Mouse (Mus musculus) stomach, postnatal 0 days (tissue): ENCODE results near the gene Gm4969. TPM values are rescaled to one million over a fixed set of nuclear protein-coding genes. Genes with fewer than 3 reads are reported as not detected.
A peak's percentile ranks its signal among the peaks of the same experiment; 100 is the strongest.

Experiments used
- ATAC-seq: fragments of 200-750 bp; cut with Nextera tagmentation; 2 replicates; pipeline ENCODE4 v1.8.0; 2017; ENCODE audit not compliant: low FRiP score, low TSS enrichment
- DNase-seq: peaks from one replicate; pipeline ENCODE4 v3.0.0-alpha.2; 2016; ENCODE audit warnings: low spot score
- H3K27ac ChIP-seq: fragments of 300-500 bp; sonication (generic); replicated peaks from 2 replicates; pipeline ENCODE4 v1.5.1; 2014; ENCODE audit warnings: mild to moderate bottlenecking, control low read depth
- H3K27me3 ChIP-seq: fragments of 300-500 bp; sonication (generic); 2 replicates; pipeline ENCODE4 v1.6.1; 2014; ENCODE audit warnings: low read length; ENCODE audit not compliant: control insufficient read depth, insufficient read depth
- H3K36me3 ChIP-seq: fragments of 300-500 bp; sonication (generic); 2 replicates; pipeline ENCODE4 v1.6.1; 2014; ENCODE audit warnings: low read length, mixed read lengths; ENCODE audit not compliant: control insufficient read depth, insufficient read depth
- H3K4me1 ChIP-seq: fragments of 300-500 bp; sonication (generic); replicated peaks from 2 replicates; pipeline ENCODE4 v1.6.1; 2014; ENCODE audit warnings: antibody characterized with exemption; ENCODE audit not compliant: control insufficient read depth, insufficient read depth
- H3K4me2 ChIP-seq: fragments of 300-500 bp; sonication (generic); replicated peaks from 2 replicates; pipeline ENCODE4 v1.6.1; 2014; ENCODE audit warnings: low read depth, mild to moderate bottlenecking, control low read depth, moderate library complexity
- H3K4me3 ChIP-seq: fragments of 300-500 bp; sonication (generic); 2 replicates; pipeline ENCODE4 v1.5.1; 2014; ENCODE audit warnings: low read depth, low read length, control low read depth
- H3K9ac ChIP-seq: fragments of 300-500 bp; sonication (generic); 2 replicates; pipeline ENCODE4 v1.6.1; 2014; ENCODE audit warnings: mild to moderate bottlenecking, low read length, control low read depth, mixed read lengths
- H3K9me3 ChIP-seq: fragments of 300-500 bp; sonication (generic); 2 replicates; pipeline ENCODE4 v1.6.1; 2016; ENCODE audit warnings: low read length; ENCODE audit not compliant: control insufficient read depth
- CTCF ChIP-seq: IDR thresholded peaks from 2 replicates; pipeline ENCODE4 v1.5.1; 2016; ENCODE audit warnings: antibody characterized with exemption, low read depth, mild to moderate bottlenecking, moderate library complexity
- EP300 ChIP-seq: optimal IDR thresholded peaks from 2 replicates; pipeline ENCODE3; 2016; ENCODE audit warnings: antibody characterized with exemption
- WGBS: fragments of 180-500 bp; shearing (Covaris S2); extraction: QIAGEN DNeasy Blood & Tissue Kit; methylation state at CpG from one replicate; pipeline ENCODE4 v1.1.7; 2014; 5-methylcytosine and 5-hydroxymethylcytosine counted together
- polyA plus RNA-seq: library from polyadenylated mRNA; unstranded; fragments of >200 nt; fragmentation: Nextera tagmentation; extraction: Ambion mirVana; gene quantifications from 2 replicates; pipeline ENCODE4 v1.2.1, GENCODE M21; 2015

The Gm4969 gene
- polyA plus RNA-seq, 1 experiment from 2014 or later, result 0.72 TPM

DNA sequence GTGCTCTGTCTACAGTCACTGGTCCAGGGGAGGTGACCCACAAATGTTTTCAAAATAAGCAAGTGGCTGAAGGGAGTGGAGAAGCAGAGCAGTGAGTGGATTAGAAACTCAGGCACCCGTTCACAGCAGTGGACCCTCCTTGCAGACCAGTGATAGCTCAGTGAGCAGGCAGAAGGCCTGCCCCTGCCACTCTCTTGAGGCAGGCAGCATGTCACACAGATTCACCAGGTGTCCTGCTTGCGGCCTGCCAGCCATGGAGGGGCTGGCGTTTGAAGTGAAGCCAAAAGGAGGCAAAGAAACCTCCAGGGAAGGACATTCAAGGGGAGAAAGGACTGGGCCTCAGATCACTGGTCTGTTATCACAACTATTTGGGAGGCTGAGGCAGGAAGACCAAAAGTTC is 39.4 kb downstream of the Gm4969 start:
- ATAC-seq, result no peak
- no peak for DNase-seq
- Histone ChIP-seq H3K9me3 (no peaks in the 10 kb centered on the region), H3K27ac (no peak overlapping the region), H3K4me3 (no peak overlapping the region), H3K9ac (no peak overlapping the region), H3K27me3 (no peaks in the 10 kb centered on the region), H3K4me1 (peaks cover 8% of the 10 kb centered on the region), H3K36me3 (peaks cover 20% of the 10 kb centered on the region), H3K4me2 (no peak overlapping the region)
- WGBS, result 83% methylated on average over 3 of the region's 3 CpGs
- TF ChIP-seq CTCF, result no peak
- no peak for TF ChIP-seq EP300

DNA sequence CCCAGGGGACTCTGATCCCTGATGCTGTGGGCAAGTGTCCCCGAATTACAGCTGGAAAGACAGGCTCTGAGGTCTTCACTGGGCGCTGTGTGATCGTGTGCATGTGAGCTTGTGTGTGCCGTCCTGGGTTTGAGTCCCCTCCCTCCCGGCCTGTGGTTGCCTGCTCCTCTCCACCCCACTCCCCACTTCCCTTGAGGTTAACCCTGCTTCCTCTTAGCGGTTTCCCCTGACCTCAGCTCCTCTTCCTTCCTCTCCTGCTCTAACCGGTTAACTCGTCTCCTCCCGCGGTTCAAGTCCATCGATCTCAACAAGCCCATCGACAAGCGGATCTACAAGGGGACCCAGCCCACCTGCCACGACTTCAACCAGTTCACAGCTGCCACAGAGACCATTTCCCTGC is 40.4 kb downstream of the Gm4969 start:
- no peak overlapping the region for H3K9ac ChIP-seq
- 65% methylated on average over 14 of the region's 14 CpGs for WGBS

DNA sequence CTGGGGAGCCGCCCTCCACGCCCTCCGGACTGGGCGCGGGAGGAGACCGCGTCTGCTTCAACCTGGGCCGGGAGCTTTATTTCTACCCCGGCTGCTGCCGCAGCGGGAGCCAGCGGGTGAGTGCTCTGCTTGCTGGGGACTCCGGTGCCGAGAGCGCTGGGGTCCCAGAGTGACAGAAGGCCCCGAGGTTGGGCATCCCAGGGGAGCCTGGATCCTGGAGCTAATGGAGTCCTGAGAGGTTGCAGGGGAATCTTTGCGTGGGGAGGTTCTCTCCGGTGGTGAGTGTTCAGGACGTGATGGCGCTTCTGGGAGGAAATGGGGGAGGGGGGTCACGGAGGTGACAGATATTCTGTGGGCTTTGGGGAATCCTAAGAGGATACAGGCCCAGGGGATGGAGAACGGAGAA is 41.6 kb downstream of the Gm4969 start:
- peak overlapping the region; percentile 87 for H3K27ac ChIP-seq
- no peaks in the 10 kb centered on the region; the same call in 1 of the 2 replicates for H3K4me1 ChIP-seq
- TF ChIP-seq EP300 (no peak), CTCF (no peak)
- under 1% methylated on average over 18 of the region's 22 CpGs for WGBS
- H3K4me2 ChIP-seq, result peak overlapping the region; percentile 78
- no peaks in the 10 kb centered on the region for H3K27me3 ChIP-seq
- ATAC-seq (peak; percentile 10; the same call in 1 of the 2 replicates), DNase-seq (peak; percentile 41)
- H3K9ac ChIP-seq, result peak overlapping the region; percentile 93
- H3K36me3 ChIP-seq, result peaks cover 16% of the 10 kb centered on the region
- H3K9me3 ChIP-seq, result no peaks in the 10 kb centered on the region
- H3K4me3 ChIP-seq, result peak overlapping the region; percentile 67

More for the DNA sequence above, 40.4 kb downstream of the Gm4969 start:
- Histone ChIP-seq H3K27me3 (no peaks in the 10 kb centered on the region), H3K4me1 (no peaks in the 10 kb centered on the region; the same call in none of the 2 replicates), H3K4me3 (no peak overlapping the region), H3K9me3 (no peaks in the 10 kb centered on the region), H3K4me2 (no peak overlapping the region), H3K27ac (no peak overlapping the region), H3K36me3 (peaks cover 20% of the 10 kb centered on the region)
- DNase-seq (no peak), ATAC-seq (no peak)
- TF ChIP-seq EP300 (no peak), CTCF (no peak)

DNA sequence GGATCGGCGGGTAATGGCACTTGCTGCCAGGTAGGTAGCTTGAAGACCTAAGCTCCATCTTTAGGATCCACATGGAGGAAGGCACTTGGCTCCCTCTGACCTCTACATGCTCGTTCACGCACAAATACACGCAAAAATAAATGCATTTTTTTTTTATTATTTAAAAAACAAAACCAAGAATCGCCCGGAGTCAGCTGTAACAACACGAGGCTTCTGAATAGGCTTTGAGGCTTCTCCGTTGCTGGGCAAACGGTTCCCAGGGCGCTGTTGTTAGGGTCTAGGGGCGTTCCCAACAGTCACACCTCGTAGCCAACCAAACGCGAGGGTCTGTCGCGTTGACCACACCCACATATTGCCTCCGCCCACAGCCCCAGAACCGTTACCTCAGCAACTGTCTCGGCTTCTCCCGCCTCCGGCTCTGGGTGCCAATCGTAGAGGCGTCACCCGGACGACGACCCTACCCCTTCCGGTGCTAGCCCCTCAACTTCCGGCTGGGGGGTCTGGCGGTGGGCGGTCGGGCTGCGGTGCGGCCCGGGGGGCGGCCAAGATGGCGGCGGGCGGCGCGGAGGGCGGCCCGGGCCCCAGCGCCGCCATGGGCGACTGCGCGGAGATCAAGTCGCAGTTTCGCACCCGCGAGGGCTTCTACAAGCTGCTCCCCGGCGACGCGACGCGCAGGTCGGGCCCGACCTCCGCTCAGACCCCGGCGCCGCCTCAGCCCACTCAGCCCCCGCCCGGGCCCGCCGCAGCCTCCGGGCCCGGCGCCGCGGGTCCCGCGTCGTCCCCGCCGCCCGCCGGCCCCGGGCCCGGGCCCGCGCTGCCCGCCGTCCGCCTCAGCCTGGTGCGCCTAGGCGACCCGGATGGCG is 42.2 kb downstream of the Gm4969 start, which contains the start of gene Dmwd:
Dmwd (plus strand) TSS at position 505 of the 863 bp plus-strand sequence.
- peak within 1 kb of the TSS; percentile 87 for H3K27ac ChIP-seq
- H3K36me3 ChIP-seq, result peaks cover 9% of the 10 kb centered on the region
- peak within 1 kb of the TSS; percentile 78 for H3K4me2 ChIP-seq
- WGBS, result 1% methylated on average over 57 of the region's 91 CpGs
- H3K4me1 ChIP-seq, result no peaks in the 10 kb centered on the region; the same call in 1 of the 2 replicates
- TF ChIP-seq CTCF (no peak), EP300 (no peak)
- no peaks in the 10 kb centered on the region for H3K27me3 ChIP-seq
- peak; percentile 96 for ATAC-seq
- H3K9ac ChIP-seq, result peak within 1 kb of the TSS; percentile 93
- no peaks in the 10 kb centered on the region for H3K9me3 ChIP-seq
- DNase-seq, result peak; percentile 90
- peak within 1 kb of the TSS; percentile 67 for H3K4me3 ChIP-seq

DNA sequence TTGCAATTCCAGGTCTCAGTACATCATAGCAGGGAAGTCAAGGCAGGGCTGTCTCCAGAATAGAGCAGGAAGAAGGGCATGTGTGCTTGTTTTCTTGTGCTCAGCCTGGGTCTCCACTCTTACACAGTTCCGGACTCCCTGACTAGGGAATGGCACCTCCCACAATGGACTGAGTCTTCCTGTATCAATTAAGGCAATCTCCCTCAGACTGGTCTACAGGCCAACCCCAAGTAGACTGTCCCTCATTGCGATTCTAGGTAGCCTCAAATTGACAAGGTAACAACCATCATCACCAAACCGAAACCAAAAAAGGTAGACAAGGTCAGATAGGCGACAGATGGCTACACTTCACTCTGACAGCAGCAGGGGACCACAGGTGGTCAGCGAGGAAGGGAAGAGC is 42.9 kb downstream of the Gm4969 start:
- 61% methylated on average over 5 of the region's 5 CpGs for WGBS
- Histone ChIP-seq H3K4me3 (peak overlapping the region; percentile 67), H3K4me2 (peak overlapping the region; percentile 78), H3K27ac (no peak overlapping the region), H3K9me3 (no peaks in the 10 kb centered on the region), H3K4me1 (no peaks in the 10 kb centered on the region; the same call in 1 of the 2 replicates), H3K27me3 (no peaks in the 10 kb centered on the region), H3K9ac (peak overlapping the region; percentile 45; the same call in 1 of the 2 replicates), H3K36me3 (peaks cover 3% of the 10 kb centered on the region)
- no peak for DNase-seq
- TF ChIP-seq EP300, result no peak
- no peak for TF ChIP-seq CTCF
- no peak for ATAC-seq

DNA sequence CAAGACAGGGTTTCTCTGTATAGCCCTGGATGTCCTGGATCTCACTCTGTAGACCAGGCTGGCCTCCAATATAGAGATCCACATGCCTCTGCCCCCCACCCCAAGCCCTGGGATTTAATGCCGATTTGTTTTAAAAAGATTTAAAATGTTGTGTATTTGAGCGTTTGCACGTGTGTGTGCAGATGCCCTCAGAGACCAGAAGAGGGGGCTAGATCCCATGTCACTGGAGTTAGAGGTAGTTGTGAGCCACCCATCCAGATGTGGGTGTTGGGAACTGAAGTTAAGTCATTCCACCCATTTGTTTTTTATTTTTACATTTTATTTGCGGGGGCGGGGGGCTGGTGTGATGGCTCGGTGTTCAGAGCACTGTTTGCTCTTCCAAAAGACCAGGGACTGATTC is 43.7 kb downstream of the Gm4969 start:
- Histone ChIP-seq H3K4me3 (no peak overlapping the region), H3K36me3 (no peaks in the 10 kb centered on the region), H3K4me1 (no peaks in the 10 kb centered on the region; the same call in 1 of the 2 replicates), H3K9me3 (no peaks in the 10 kb centered on the region), H3K4me2 (no peak overlapping the region), H3K27ac (no peak overlapping the region), H3K9ac (no peak overlapping the region), H3K27me3 (no peaks in the 10 kb centered on the region)
- TF ChIP-seq CTCF (peak; percentile 49), EP300 (no peak)
- WGBS, result 93% methylated on average over 6 of the region's 6 CpGs
- DNase-seq, result no peak
- ATAC-seq, result no peak
